Mouse (Mus musculus): Measurements from ENCODE around the gene Dmkn. TPM values are rescaled to one million over a fixed set of nuclear protein-coding genes. Genes with fewer than 3 reads are reported as not detected.

Gene Dmkn
- polyA plus RNA-seq, 1 experiment from 2014 or later: 1.1 TPM

GRCm38 (mm10) chr7:30790141-30790540 is 26.6 kb downstream of the Dmkn start:
- ATAC-seq (ENCODE audit: insufficient number of reproducible peaks, low FRiP score): no peak
- Histone ChIP-seq H3K27me3 (replicated peaks) (peaks cover 35% of the 10 kb centered on the region), H3K36me3 (no peaks in the 10 kb centered on the region), H3K4me3 (no peak overlapping the region), H3K27ac (ENCODE audit: poor library complexity, severe bottlenecking) (no peak overlapping the region), H3K4me2 (no peak overlapping the region), H3K9me3 (replicated peaks) (no peaks in the 10 kb centered on the region), H3K4me1 (replicated peaks) (no peaks in the 10 kb centered on the region), H3K9ac (no peak overlapping the region)
- 69% methylated on average over 10 of the region's 10 CpGs for WGBS

- H3K4me3 ChIP-seq: no peak overlapping the region
- ATAC-seq (ENCODE audit: insufficient number of reproducible peaks, low FRiP score): no peak
- no peaks in the 10 kb centered on the region for H3K9me3 ChIP-seq (replicated peaks)
- H3K4me1 ChIP-seq (replicated peaks): no peaks in the 10 kb centered on the region
- peaks cover 34% of the 10 kb centered on the region for H3K27me3 ChIP-seq (replicated peaks)
- H3K4me2 ChIP-seq: no peak overlapping the region
- no peak overlapping the region for H3K27ac ChIP-seq (ENCODE audit: poor library complexity, severe bottlenecking)
- 22% methylated on average over 9 of the region's 9 CpGs for WGBS
- H3K36me3 ChIP-seq: no peaks in the 10 kb centered on the region
- no peak overlapping the region for H3K9ac ChIP-seq
Observed at GRCm38 (mm10) chr7:30791921-30792320, 28.4 kb downstream of the Dmkn start.

- no peak overlapping the region for H3K4me2 ChIP-seq
- H3K36me3 ChIP-seq: no peaks in the 10 kb centered on the region
- no peak overlapping the region for H3K27ac ChIP-seq (ENCODE audit: poor library complexity, severe bottlenecking)
- H3K4me3 ChIP-seq: no peak overlapping the region
- no peak overlapping the region for H3K9ac ChIP-seq
- ATAC-seq (ENCODE audit: insufficient number of reproducible peaks, low FRiP score): no peak
- peaks cover 7% of the 10 kb centered on the region for H3K9me3 ChIP-seq (replicated peaks)
- H3K27me3 ChIP-seq (replicated peaks): peaks cover 9% of the 10 kb centered on the region; the same call in 1 of the 2 replicates
- H3K4me1 ChIP-seq (replicated peaks): 0 out of 2 replicates have a peak, but pooled peaks cover 3% of the 10 kb centered on the region
Observed at GRCm38 (mm10) chr7:30794921-30795320, 31.4 kb downstream of the Dmkn start.

GRCm38 (mm10) chr7:30796790-30797189 is 33.2 kb downstream of the Dmkn start:
- no peak for ATAC-seq (ENCODE audit: insufficient number of reproducible peaks, low FRiP score)
- Histone ChIP-seq H3K27ac (ENCODE audit: poor library complexity, severe bottlenecking) (no peak overlapping the region), H3K9ac (no peak overlapping the region), H3K4me2 (no peak overlapping the region), H3K36me3 (no peaks in the 10 kb centered on the region), H3K4me3 (no peak overlapping the region), H3K27me3 (replicated peaks) (no peaks in the 10 kb centered on the region), H3K4me1 (replicated peaks) (0 out of 2 replicates have a peak, but pooled peaks cover 3% of the 10 kb centered on the region), H3K9me3 (replicated peaks) (peaks cover 15% of the 10 kb centered on the region)
- 43% methylated on average over 1 of the region's 1 CpGs for WGBS

GRCm38 (mm10) chr7:30800653-30801052 is 37.1 kb downstream of the Dmkn start:
- no peak overlapping the region for H3K27ac ChIP-seq (ENCODE audit: poor library complexity, severe bottlenecking)
- H3K4me3 ChIP-seq: no peak overlapping the region
- H3K27me3 ChIP-seq (replicated peaks): no peaks in the 10 kb centered on the region
- no peak for ATAC-seq (ENCODE audit: insufficient number of reproducible peaks, low FRiP score)
- H3K4me2 ChIP-seq: no peak overlapping the region
- H3K9ac ChIP-seq: no peak overlapping the region
- no peaks in the 10 kb centered on the region for H3K36me3 ChIP-seq
- peaks cover 28% of the 10 kb centered on the region for H3K9me3 ChIP-seq (replicated peaks)
- 0 out of 2 replicates have a peak, but pooled peaks cover 3% of the 10 kb centered on the region for H3K4me1 ChIP-seq (replicated peaks)

DNA sequence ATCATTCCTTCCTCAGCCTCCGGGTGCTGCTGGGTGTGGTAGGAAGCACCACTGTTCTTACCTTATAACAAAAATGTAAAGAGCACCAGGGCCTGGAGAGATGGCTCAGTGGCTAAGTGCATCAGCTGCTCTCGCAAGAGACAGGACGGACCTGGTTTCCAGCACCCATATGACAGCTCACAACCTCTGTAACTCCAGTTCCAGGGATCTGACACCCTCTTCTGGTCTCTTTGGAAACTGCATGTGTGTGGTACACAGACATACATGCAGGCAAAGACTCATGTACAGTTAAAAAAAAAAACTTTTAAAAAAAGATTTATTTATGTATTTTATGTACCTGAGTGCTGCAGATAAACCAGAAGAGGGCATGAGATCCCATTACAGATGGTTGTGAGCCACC is 39.7 kb downstream of the Dmkn start:
- peaks cover 28% of the 10 kb centered on the region for H3K9me3 ChIP-seq (replicated peaks)
- no peak overlapping the region for H3K4me2 ChIP-seq
- ATAC-seq (ENCODE audit: insufficient number of reproducible peaks, low FRiP score): no peak
- H3K27ac ChIP-seq (ENCODE audit: poor library complexity, severe bottlenecking): no peak overlapping the region
- H3K4me3 ChIP-seq: no peak overlapping the region
- H3K4me1 ChIP-seq (replicated peaks): 0 out of 2 replicates have a peak, but pooled peaks cover 2% of the 10 kb centered on the region
- no peaks in the 10 kb centered on the region for H3K36me3 ChIP-seq
- WGBS: 86% methylated on average over 3 of the region's 3 CpGs
- no peak overlapping the region for H3K9ac ChIP-seq
- no peaks in the 10 kb centered on the region for H3K27me3 ChIP-seq (replicated peaks)

DNA sequence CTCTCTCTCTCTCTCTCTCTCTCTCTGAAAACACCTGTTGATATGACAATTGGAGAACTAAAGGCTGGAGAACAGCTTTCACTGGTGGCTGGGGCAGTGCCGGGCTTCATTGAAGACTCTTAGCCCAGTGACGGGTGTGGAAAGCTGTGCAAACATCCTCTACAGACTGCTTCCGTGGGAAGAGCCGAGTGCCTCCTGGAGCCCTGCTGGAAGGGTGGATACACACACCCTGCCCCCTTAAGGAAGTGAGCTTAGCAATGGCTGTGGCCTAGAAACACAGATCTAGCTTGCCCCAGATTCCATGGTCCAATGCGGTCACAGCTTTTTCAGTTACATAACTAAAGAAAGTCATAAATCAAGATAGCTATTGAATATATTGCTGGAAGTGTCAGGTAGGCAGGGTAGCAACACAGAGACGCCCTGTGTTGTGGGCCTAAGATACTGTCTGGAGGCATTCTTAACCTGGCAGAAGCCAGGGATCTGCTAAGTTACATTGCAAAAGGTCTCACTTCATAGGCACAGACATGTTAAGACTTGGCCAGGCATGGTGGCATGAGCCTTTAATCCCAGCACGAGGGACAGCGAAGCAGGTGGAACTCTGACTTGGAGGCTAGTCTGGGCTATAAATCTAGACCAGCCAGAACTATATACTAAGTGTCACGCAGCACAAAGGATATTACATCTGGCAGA is 40.6 kb downstream of the Dmkn start:
- H3K27me3 ChIP-seq (replicated peaks): no peaks in the 10 kb centered on the region
- no peak overlapping the region for H3K4me2 ChIP-seq
- no peak overlapping the region for H3K9ac ChIP-seq
- H3K4me3 ChIP-seq: no peak overlapping the region
- peaks cover 28% of the 10 kb centered on the region for H3K9me3 ChIP-seq (replicated peaks)
- H3K36me3 ChIP-seq: no peaks in the 10 kb centered on the region
- no peak for ATAC-seq (ENCODE audit: insufficient number of reproducible peaks, low FRiP score)
- no peaks in the 10 kb centered on the region for H3K4me1 ChIP-seq (replicated peaks)
- WGBS: 78% methylated on average over 9 of the region's 9 CpGs
- H3K27ac ChIP-seq (ENCODE audit: poor library complexity, severe bottlenecking): no peak overlapping the region

DNA sequence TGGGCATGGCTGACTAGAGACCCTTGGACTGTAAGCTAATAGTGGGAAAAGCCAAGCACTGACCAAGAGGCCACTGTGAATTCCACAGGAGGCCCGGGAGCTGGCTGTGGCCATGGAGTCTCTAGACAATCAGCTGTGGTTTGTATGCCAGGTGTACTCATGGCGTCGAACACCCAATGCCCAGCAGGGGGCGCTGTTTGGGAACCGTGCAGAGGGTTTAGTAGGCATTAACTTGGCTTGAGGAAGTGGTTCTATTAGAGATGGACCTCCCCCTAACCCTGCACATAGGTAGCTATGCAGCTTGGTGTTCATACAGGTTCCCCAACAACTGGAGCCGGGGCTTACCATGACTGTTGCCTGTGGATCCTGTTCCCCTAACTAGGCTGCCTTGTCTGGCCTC is 42.4 kb downstream of the Dmkn start:
- H3K27ac ChIP-seq (ENCODE audit: poor library complexity, severe bottlenecking): no peak overlapping the region
- H3K27me3 ChIP-seq (replicated peaks): no peaks in the 10 kb centered on the region
- H3K9ac ChIP-seq: no peak overlapping the region
- H3K4me1 ChIP-seq (replicated peaks): no peaks in the 10 kb centered on the region
- no peak for ATAC-seq (ENCODE audit: insufficient number of reproducible peaks, low FRiP score)
- WGBS: 50% methylated on average over 6 of the region's 6 CpGs
- H3K9me3 ChIP-seq (replicated peaks): peaks cover 19% of the 10 kb centered on the region
- H3K4me3 ChIP-seq: no peak overlapping the region
- no peak overlapping the region for H3K4me2 ChIP-seq
- no peaks in the 10 kb centered on the region for H3K36me3 ChIP-seq

DNA sequence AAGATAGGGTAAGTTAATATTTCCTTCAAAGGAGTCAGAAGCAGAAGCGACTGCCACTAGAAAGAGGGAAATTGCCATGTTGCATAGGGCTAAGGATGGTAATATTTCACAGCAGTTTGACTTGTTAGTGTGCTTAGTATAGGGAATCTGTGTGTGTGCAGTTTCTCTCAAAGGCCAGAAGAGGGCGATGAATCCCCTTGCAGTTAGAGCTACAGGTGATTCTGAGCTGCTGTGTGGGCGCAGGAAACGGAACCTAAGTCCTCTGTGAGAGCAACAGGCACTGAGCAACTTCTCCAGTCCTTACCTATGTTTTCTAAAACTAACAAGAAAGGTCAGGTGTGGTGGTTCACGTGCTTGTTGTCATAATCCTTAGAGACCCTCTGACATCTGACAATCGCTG is 46.8 kb downstream of the Dmkn start:
- 50% methylated on average over 6 of the region's 6 CpGs for WGBS

DNA sequence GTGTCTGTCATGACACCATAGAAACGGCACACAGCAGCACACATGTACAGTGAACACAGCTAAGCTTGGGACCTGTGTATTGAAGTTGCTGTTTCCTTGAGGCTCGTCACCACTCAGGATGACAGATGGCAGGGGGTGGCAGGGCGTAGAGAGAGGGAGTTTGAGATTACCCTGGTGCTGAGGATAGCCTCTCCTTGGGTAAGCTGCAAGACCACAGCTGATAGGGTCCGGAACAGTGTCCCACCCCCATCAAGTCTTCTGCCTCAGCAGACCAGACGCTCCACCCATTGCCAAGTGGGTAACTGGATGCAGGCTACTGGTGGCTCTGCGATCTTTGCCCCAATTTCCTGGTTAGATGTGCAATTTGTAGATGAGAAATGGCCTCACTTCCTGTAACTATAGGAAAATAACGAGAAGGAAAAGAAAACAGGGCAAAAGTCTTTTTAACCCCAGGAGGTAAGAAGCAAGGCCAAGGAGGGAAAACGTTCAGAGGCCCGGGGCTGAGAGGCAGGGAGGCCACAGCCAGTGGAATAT is 48.3 kb downstream of the Dmkn start:
- Histone ChIP-seq H3K27ac (ENCODE audit: poor library complexity, severe bottlenecking) (no peak overlapping the region), H3K4me1 (replicated peaks) (0 out of 2 replicates have a peak, but pooled peaks cover 5% of the 10 kb centered on the region), H3K36me3 (no peaks in the 10 kb centered on the region), H3K4me2 (no peak overlapping the region), H3K27me3 (replicated peaks) (no peaks in the 10 kb centered on the region), H3K4me3 (no peak overlapping the region), H3K9ac (no peak overlapping the region), H3K9me3 (replicated peaks) (peaks cover 9% of the 10 kb centered on the region; the same call in 1 of the 2 replicates)
- WGBS: 43% methylated on average over 9 of the region's 9 CpGs
- ATAC-seq (ENCODE audit: insufficient number of reproducible peaks, low FRiP score): no peak

More for the DNA sequence above, 46.8 kb downstream of the Dmkn start:
- peaks cover 10% of the 10 kb centered on the region; the same call in 1 of the 2 replicates for H3K9me3 ChIP-seq (replicated peaks)
- 0 out of 2 replicates have a peak, but pooled peaks cover 5% of the 10 kb centered on the region for H3K4me1 ChIP-seq (replicated peaks)
- no peaks in the 10 kb centered on the region for H3K27me3 ChIP-seq (replicated peaks)
- no peaks in the 10 kb centered on the region for H3K36me3 ChIP-seq
- H3K9ac ChIP-seq: no peak overlapping the region
- ATAC-seq (ENCODE audit: insufficient number of reproducible peaks, low FRiP score): no peak
- H3K4me3 ChIP-seq: no peak overlapping the region
- H3K4me2 ChIP-seq: no peak overlapping the region
- no peak overlapping the region for H3K27ac ChIP-seq (ENCODE audit: poor library complexity, severe bottlenecking)

GRCm38 (mm10) chr7:30812291-30812807 is 48.8 kb downstream of the Dmkn start:
- 70% methylated on average over 6 of the region's 6 CpGs for WGBS
- Histone ChIP-seq H3K4me2 (no peak overlapping the region), H3K9ac (no peak overlapping the region), H3K4me3 (no peak overlapping the region), H3K27me3 (replicated peaks) (no peaks in the 10 kb centered on the region), H3K36me3 (no peaks in the 10 kb centered on the region), H3K27ac (ENCODE audit: poor library complexity, severe bottlenecking) (no peak overlapping the region), H3K4me1 (replicated peaks) (0 out of 2 replicates have a peak, but pooled peaks cover 5% of the 10 kb centered on the region), H3K9me3 (replicated peaks) (peaks cover 9% of the 10 kb centered on the region; the same call in 1 of the 2 replicates)
- ATAC-seq (ENCODE audit: insufficient number of reproducible peaks, low FRiP score): no peak

All from heart, embryonic 12.5 days (tissue).